Mouse (Mus musculus) induced T-regulatory cell, adult 2 months (primary cell): Measurements from ENCODE around the gene Hs3st3a1.

Source experiments
- DNase-seq: peaks from one replicate; pipeline ENCODE4 v3.0.0-alpha.2; 2012; ENCODE audit warnings: low read depth

The Hs3st3a1 gene

DNA sequence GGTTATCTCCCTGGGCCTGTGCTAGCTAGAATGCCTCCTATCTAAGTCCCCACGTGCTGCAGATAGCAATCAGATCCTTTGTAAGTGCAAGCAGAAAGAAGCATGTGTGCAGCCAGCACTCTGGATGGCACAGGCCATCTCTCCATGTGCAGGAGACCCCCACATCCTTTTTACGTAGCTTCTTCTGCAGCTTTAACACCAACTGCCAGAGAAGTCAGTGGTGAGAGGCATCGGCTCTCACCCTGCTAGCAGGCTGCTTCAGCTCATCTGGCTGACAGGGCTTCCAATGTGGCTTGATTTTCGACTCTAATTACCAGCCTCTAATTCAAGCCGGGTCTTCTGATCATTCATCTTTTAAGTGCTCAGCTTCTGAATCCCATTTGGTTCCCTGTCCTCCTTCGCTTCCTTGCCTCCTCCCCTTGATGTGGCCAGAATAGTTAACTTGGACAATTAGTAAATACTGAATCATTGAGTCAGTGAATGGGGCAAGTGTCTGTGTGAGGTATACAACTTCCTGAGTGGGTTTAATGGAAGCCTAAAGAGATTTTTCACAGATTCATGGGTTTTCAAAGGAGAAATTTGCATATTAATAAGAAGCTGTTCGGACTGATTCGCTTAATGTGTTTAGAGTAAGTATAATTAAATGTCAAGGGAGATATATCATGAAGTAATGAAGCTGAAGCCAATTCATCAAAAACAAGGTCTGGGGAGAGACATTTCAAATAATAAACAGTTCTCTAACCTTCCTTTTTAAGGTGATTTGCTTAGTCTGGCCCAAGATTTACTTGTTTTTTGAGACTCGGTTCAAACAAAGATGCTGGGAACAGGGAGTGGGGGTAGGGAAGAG, 54.7 kb downstream of the Hs3st3a1 start:
- no peak for DNase-seq

DNA sequence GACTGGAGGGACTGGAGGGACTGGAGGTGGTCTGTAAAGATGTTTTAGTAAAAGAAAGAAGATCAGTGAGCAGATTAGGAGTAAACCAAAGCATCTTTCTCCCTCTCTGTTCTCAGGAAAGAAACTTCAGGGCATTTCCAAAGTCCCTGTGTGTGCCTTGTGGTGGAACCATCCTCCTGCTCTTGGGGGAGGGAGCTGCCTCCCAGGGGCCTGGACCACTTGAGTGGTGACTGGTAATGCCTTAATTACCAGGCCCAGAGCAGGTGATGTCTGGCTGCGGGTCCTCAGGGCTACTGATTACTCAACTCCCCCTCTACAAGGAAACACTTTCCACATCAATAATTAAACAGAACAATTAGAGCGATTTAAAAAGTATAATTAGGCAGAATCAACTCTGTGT, 59.3 kb downstream of the Hs3st3a1 start:
- no peak for DNase-seq

DNA sequence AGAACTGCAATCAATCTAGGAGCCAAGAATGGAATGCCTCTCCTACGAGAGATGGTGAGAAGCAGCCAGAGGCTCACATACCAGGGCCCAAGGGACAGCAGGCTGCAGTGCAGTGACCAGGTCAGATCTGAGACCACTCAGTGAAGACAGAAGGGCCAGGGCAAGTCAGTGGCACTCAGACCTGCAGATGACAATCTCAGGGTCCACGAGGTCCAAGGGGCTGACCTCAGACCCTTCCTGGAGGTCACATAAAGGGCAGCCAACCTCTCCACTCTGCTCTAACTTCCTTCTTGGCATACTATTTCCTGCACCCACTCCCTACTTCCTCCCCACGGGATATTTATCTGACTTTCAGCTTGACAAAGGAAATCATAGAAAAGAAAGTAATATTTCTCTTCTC, 60.8 kb downstream of the Hs3st3a1 start:
- DNase-seq = no peak

DNA sequence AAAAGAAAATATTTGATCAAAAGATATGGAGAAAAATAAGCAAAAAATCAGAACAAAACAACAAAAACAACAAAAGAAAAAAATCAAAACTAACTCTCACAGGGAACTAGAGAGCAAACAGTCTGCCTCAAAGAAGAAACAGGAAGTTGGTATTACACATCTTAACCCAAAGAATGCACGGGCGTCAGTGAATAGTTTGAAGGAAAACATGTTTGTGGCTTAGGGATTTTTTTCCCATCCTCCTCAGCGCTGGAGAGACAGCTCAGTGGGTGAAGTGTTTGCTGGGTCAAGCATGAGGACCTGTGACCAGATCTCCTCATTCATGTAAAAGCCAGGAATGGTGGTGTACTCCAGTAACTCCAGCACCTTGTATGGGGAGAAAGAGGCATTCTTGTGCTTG, 61.5 kb downstream of the Hs3st3a1 start:
- no peak for DNase-seq

DNA sequence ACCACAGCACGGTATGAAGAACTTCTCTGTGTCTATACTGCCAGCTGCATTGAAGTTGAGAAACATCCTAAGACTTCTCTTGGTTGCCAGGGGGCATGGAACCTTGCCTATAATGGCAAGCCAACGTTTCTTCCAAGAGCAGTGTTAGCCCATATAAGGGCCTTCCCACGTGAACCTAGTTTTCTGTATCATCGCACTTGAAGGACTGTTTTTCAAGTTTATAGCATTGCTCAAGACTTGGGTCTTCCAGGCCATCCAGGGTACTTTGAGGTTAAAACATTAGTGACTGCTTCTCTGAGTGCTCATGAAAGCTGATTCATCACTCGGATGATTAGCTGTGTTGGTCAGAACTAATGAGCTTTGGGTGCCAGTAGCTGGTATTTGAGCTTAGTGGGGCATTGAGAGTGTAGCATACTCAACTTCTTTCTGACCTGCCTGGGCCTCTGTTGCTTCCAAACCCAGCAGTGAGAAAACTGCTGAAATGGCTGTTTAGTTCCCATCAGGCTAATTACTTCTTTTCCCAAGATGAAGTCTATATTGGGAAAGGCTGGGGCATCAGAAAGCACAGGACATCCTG, 65.5 kb downstream of the Hs3st3a1 start:
- DNase-seq = no peak

DNA sequence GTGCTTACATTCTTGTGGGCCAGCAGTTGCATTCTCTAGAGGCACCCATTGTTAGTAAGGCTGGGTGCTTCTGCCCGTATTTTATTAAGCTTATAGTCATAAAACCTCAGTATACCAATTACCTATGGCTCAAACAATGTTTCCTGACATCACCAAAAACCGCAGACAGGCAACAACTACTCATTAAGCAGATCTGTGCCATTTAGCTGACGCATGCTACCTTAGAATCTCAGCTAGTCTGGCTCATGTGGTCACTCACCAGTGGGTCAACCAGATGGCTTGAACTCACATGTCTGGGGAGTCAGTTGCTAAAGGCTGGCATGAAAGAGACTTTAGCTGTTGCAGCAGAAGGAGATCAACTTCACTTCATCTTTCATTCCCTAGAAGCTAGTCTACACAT, 67.9 kb downstream of the Hs3st3a1 start:
- no peak for DNase-seq

DNA sequence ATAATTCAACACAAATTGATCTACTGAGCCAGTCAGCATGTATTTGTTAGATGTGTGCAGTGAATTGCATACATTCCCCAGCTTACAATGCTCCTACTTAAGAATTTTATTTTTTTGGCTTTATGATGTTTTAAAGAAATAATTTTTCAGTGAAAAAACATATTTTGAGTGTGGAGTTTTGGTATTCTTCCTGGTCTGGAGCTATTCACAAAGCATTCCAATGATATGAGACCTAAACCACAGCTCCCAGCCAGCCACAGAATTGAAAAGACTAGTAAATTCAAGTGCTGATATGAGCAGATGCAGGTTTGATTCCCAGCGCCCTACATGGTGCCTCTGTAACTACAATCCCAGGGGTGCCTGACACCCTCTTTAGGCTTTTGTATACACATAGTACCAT, 70.8 kb downstream of the Hs3st3a1 start:
- DNase-seq = no peak

DNA sequence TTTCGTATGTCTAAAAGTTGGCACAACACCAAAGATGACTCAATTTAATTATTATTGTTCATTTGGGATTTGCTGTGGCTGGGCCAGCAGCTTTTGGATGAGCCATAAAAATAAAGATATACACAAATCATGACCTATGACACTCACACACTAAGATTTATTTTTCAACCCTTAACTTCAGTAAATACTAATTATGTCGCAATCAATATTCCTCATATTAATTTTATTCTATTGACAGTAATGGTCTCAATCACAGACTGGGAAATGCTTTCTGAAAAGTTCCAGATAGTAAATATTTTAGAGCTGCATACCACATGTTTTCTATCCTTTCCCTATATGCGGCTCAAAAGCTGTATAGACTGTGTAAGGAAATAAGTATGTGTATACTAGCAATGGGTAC, 71.9 kb downstream of the Hs3st3a1 start:
- DNase-seq = no peak

DNA sequence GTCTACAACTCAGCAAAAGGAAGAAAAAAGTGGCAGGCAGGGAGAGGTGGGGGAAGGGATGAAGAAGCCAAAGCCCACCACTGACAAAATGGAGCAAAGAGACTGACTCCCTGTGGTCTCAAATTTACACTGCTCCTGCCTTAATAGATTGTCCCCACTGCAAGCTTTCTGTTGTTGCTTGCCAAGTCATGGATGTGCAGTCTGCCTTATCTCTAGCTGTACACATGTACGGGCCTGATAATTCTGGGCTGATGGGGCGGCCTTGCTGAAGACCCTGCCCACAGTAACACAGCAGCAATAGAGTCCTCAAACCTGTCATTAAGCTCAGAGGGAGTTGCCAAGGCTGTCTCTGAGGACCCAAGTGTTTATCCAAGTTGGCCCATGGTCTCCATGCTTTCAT, 74.0 kb downstream of the Hs3st3a1 start:
- no peak for DNase-seq

DNA sequence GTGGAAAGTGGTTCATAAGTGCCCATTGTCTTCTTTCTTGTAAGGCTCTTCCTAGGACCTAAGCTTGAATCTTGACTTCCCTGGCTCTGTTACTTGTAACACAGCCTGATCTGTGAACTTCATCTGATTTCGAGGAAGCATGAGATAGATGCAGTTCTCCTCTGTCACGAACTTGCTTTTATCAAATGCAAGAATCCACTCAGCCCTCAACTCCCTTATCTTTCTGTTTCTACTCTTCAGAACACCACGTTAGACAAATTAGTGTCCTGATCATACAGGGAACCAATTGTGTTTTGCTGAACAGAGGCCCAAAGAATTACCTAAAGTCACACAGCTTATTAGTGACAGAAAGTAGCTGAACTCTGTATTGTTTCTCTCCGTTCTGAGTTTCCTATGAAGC, 77.2 kb downstream of the Hs3st3a1 start:
- DNase-seq = no peak

DNA sequence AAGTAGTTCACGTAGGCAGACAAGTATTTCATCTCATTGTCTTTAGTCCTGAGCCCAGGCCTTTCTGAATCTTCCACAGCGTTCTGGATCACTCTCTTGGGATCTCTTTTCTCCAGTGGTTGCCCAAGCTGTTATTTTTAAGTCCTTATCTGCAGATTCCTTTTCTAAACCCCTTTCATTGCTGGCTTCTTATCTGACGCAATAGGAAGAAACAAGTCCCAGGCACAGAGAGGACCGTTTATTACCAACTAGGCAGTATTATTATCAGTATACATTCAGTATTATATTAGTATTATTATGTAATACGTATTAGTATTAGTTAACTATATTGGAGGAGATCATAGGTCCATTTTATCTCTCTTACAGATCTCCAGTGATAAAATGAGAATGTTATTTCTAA, 78.3 kb downstream of the Hs3st3a1 start:
- no peak for DNase-seq

DNA sequence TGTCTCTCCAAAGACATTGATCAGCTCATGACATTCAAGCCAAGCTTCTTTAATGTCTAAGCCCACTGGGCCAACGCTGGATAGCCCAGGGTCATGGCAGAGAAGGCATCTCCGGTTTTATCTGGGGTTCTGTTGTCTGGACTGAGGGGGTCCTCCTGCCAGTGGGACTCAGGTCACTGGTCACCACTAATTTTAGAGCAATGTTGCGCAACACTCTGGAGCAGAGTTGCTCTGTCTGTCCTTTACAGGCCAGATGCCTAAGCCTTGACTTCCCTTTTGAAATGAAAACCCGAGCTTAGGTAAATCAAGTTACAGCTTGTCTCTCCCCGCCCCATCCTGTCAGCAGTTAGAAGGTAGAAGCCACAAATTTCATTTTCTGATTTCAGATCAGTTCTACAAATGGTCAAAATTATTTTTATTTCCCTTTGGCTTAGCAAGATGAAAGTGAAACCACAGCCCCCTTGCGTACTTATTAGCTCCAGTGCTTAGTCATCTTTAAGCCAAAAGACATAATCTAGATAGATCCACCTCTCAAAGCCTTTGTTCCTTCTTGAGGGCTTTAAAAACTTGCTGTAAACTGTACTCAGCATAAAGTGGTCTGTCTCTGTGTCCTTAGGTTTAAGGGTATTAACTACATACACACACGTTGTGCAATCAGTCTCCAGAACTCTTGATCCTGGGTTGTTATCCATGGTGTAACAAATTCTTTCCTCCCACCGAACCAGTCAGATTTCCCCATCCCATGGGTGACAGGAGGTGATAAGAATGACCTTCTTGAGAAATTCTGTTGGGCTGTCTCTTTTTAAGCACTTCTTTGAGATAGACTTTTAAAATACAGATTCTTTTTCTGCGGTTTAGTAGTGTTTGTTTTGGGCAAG, 81.8 kb downstream of the Hs3st3a1 start:
- DNase-seq = no peak

DNA sequence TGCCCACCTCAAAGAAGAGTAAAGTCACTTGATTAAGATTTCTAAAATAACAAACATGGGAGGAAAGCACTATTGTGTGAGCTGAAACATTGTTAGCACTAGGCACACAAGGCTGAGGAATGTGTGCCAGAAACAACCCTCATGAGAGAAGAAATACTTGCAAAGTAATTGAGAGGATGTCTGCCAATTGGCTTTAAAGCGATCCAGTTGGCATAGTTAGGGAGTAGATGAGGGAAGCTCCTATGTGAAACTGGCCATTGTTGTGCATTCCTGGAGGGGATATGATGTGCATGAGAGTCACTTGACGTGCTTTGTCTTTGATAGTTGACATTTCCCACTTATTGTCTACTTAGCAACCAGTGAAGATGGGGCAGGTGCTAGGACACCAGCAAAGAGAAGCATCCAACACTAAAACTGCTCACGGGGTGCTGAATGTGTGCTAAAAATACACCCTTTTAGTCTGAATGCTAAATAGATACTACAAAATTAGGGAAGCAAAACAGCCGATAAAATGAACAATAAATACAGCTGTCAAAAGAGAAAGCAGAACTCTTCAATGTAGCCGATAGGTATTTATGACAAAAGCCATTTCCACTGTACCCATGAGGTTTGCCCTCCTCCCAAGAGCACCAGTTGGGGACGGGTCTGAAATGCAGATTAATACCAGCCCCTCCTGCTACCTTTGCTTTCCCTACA, 83.2 kb downstream of the Hs3st3a1 start:
- no peak for DNase-seq

DNA sequence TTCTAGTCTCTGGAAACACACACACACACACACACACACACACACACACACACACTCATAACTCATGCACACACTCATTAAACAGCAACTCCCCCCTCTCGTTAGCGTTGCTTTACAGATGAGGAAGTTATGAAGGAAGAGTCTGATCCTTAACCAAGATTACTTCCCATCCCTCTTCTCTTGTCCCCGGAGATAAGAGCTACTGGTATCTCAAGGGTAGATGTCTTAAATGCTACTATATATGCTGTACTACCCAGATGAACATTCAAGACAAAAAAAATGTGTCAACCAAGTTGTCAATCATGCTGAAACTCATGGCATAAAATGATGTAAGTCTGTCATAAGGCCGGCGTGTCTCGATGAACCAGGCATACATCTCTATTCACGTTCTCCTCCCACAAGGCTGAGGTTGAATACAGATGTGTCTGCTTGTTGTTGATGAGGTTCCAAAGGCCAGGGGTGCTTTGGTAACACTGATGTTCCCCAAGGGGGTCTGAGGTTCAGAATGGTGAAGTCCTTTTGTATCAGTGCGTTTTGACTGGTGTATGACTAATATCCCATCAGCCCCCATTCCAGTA, 89.0 kb downstream of the Hs3st3a1 start:
- DNase-seq = no peak

DNA sequence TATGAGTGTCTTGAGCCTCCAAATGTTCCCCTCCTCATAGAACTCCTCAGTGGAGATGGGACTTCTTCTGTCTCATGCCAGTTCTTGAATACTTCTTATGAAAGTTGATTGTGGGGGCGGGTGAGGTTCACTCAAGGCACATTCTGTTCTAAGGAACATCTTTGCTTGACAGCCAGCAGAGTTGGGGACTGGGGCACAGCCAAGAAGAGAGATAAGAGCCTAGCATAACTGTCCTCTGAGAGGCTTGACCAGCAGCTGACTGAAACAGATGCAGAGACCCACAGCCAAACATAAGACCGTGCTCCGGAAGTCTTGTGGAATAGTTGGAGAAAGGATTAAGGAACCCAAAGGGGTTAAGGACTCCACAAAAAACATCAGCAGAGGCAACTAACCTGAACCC, 102.1 kb downstream of the Hs3st3a1 start:
- no peak for DNase-seq

DNA sequence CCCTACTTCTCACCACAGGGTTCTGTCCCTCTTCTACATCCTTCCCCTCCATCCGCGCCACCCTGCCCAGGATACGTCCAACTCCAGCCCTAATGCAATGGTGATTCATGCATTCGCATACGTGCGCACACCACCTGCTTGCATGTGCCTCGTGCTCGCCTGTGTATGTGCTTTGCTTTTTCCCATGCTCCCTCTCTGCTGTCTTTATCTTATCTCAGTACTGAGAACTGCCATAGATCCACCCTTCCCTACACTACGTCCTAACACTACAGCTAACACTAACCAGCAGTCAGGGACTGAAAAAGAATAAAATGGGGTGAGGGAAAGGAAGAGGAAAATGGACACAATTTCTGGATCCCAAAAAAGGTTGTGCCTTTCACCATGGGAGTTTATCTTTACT, 106.7 kb downstream of the Hs3st3a1 start:
- no peak for DNase-seq

DNA sequence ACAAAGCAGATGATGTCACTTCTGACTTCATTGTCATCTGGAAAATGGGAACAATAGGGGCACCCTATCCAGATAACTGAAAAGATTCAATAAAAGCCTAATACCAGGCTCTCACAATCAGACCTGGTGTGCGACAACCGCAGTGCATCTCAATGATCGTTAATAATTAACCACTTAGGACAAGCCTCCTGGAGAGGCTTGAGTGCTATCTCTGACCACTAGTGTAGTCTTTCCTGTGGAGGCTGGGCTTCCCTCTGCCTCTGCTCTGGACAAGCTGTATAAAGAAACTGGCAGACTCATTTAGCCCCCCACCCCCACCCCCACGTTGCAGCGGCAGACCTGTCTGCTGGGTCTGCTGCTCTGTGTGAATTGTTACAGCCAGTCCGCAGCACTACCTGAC, 107.2 kb downstream of the Hs3st3a1 start:
- DNase-seq = no peak

DNA sequence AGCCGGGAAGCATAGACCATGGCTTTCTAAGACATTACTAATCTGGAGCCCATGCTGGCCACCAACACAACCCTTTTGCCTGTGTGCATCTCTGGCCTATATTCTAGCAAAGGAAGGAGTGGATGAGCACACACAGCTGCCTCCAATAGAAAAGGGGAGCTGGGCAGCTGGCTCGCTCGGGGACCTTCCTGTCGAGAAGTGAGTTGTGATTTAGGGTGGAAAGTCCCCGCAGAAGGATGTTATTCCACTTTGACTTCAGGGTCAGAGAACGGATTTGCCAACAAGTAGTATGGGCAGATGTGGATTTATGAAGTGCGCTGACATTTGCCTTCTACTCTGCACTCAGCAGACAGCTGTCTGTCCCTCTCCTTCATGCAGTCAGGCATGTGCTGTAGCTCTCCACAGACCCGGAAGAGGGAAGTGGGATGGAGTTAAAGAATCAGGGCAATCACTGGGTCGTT, 108.1 kb downstream of the Hs3st3a1 start:
- DNase-seq = no peak

DNA sequence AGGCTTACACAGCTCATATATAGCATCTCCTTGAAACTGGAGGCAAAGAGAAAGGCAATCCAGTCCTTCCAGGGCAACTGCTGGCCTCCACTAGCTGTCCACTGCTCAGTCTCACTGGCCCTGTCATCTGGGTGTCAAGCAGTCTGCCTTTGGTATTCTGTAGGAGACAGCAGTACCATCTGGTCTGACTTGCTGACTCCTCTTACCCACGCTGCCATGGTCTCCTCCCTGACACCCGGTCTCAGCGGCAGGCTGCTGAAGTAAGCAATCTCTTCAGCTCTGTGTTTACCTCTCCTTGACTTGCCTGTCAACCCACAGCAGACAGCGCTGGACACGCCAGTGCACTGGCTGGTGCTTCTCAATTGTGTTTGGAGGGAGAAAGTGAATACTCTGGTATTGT, 109.1 kb downstream of the Hs3st3a1 start:
- DNase-seq = no peak

DNA sequence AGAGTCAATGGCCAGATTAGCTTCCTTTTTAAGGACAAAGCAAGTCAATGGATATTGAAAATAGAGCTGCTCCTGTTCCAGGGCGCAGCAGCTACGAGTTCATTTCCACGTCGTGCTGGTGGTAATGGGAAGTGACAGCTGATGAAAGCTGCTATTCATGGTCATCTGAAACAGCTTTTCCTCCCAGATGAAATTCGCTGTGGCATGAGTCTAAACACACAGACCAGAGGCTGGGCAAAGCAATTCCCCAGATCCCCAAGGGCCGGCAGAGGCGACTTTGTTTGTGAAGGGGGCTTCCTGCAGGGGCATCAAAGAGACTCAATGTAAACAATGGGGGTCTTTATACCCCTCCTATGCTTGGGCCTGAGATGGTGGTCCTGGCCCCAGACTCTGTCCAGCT, 114.2 kb downstream of the Hs3st3a1 start:
- no peak for DNase-seq

DNA sequence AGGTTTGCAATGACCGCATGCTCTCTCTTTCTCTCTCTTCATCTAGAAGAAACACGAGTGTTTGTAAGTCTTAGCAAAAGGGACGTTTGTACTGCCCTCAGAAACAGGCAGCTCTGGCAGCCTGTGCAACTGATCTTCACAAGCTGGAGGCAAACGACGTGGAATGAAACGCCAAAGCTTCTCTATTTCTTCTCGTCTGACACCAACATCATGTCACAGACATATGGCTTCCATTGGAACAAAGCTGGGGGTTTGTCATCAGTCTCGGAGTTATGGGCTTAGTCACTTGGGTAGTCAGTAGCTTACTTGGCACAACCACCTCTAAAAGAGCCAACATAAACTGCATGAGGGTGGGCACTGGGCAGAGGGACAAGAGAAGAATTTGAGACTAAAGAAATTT, 114.8 kb downstream of the Hs3st3a1 start:
- DNase-seq = no peak

DNA sequence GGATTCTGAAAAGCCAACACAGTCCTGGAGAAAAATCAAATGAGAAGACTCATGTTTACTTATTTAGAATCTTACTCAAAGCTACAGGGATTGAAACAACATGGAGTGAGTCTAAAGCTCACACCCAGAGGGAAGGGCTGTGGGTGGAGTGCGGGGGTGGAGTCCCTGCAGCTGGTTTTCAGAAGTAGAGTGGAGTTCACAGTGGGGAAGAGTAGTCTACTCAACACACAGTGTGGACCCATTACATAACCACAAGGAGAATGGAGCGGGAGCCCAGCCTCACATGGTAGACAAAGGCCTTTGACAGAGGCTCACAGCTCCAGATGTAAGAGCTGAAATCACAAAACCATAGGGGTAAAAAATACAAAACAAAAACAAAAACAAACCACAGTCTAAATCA, 123.2 kb downstream of the Hs3st3a1 start:
- no peak for DNase-seq
